Mouse (Mus musculus) forebrain, embryonic 10.5 days (tissue): ENCODE measurements around the gene Adamts2. TPM values are rescaled to one million over a fixed set of nuclear protein-coding genes. Genes with fewer than 3 reads are reported as not detected.

Experiments used
- DNase-seq: peaks from one replicate; pipeline ENCODE4 v3.0.0-alpha.2; 2017; ENCODE audit warnings: low spot score; ENCODE audit errors: extremely low spot score
- H3K27ac ChIP-seq: fragments of 300-500 bp; sonication (generic); 2 replicates; pipeline ENCODE4 v1.5.1; 2016; ENCODE audit warnings: mild to moderate bottlenecking
- H3K27me3 ChIP-seq: fragments of 300-500 bp; sonication (generic); 2 replicates; pipeline ENCODE4 v1.6.1; 2016; ENCODE audit warnings: mild to moderate bottlenecking; ENCODE audit not compliant: poor library complexity, severe bottlenecking
- H3K36me3 ChIP-seq: fragments of 300-500 bp; sonication (generic); replicated peaks from 2 replicates; pipeline ENCODE4 v1.6.1; 2016; ENCODE audit warnings: mild to moderate bottlenecking, moderate library complexity
- H3K4me1 ChIP-seq: fragments of 300-500 bp; sonication (generic); 2 replicates; pipeline ENCODE4 v1.6.1; 2016
- H3K4me3 ChIP-seq: fragments of 300-500 bp; sonication (generic); 2 replicates; pipeline ENCODE4 v1.5.1; 2016; ENCODE audit warnings: mild to moderate bottlenecking, moderate library complexity
- H3K9me3 ChIP-seq: fragments of 300-500 bp; sonication (generic); 2 replicates; pipeline ENCODE4 v1.6.1; 2016; ENCODE audit warnings: mild to moderate bottlenecking, moderate library complexity
- WGBS: fragments of 180-500 bp; shearing (Covaris S2); methylation state at CpG from one replicate; pipeline ENCODE4 v1.1.7; 2016; 5-methylcytosine and 5-hydroxymethylcytosine counted together
- polyA plus RNA-seq: library from polyadenylated mRNA; unstranded; fragments of >200 nt; fragmentation: Nextera tagmentation; extraction: Ambion mirVana; gene quantifications from 2 replicates; pipeline ENCODE4 v1.2.1, GENCODE M21; 2016

Adamts2 gene
- polyA plus RNA-seq, 1 experiment from 2014 or later, result 0.19 TPM

DNA sequence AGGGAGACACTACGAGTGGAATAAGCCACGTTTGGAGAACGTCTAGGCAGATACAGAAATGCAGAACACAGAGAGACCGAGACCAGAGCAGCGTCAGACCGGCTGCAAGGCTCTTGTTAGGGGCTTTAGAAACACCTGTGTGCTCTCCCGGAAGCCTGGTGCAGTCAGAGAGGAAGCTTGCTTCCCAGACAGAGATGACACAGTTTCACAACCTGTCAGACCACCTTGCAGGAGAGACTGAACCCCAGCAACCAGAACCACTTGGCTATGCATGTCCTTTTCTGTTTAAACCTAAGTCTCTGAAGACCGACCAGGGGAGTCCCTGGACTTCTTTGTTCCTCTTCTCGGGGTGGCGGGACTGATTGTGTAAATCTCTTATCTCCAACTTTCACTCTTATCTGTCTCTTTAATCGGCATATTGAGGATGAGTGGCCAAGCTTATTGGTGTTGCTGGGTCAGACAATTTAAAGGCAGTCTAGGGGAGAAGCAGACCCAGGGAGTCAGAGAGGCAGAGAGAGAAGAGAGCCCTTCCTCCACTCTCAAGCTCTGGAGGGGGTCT is 248.4 kb downstream of the Adamts2 start, which contains the start of gene Grm6:
Grm6 (plus strand) TSS at position 509 of the 559 bp plus-strand sequence.
- 2% methylated on average over 11 of the region's 11 CpGs for WGBS
- Histone ChIP-seq H3K27me3 (peaks cover 71% of the 10 kb centered on the region), H3K9me3 (no peaks in the 10 kb centered on the region; the same call in 1 of the 2 replicates), H3K36me3 (no peaks in the 10 kb centered on the region), H3K27ac (no peak within 1 kb of the TSS), H3K4me1 (peaks cover 29% of the 10 kb centered on the region), H3K4me3 (peak within 1 kb of the TSS; percentile 57)
- no peak for DNase-seq

DNA sequence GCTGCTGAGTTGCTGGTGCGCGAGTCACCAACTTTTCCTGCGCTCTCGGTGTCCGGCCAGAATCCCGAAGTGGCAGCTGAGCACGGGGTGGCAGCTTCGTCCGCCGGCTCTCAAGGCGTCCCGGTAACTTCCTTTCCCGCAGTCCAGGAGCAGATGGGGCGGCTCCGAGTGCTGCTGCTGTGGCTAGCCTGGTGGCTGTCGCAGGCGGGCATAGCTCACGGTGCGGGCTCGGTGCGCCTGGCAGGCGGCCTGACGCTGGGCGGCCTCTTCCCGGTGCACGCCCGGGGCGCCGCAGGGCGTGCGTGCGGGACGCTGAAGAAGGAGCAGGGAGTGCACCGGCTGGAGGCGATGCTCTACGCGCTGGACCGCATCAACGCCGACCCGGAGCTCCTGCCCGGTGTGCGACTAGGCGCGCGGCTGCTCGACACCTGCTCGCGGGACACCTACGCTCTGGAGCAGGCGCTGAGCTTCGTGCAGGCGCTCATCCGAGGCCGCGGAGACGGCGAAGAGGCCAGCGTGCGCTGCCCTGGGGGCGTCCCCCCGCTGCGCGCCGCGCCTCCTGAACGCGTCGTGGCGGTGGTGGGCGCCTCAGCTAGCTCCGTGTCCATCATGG is 249.2 kb downstream of the Adamts2 start:
- Histone ChIP-seq H3K27ac (no peak overlapping the region), H3K9me3 (no peaks in the 10 kb centered on the region; the same call in 1 of the 2 replicates), H3K36me3 (no peaks in the 10 kb centered on the region), H3K4me3 (peak overlapping the region; percentile 57), H3K4me1 (peaks cover 29% of the 10 kb centered on the region), H3K27me3 (peaks cover 71% of the 10 kb centered on the region)
- WGBS, result under 1% methylated on average over 72 of the region's 72 CpGs
- peak; percentile 20 for DNase-seq

Other genes starting within 250 kb of the Adamts2 start
- 0.23 and 0.57 TPM in 2 replicates for gene Cby3, start 247.6 kb upstream of the Adamts2 start, polyA plus RNA-seq
- 634 and 666 TPM in 2 replicates for gene Hnrnph1, start 225.1 kb upstream of the Adamts2 start, polyA plus RNA-seq
- gene Rufy1, start 171.0 kb upstream of the Adamts2 start, polyA plus RNA-seq, result 23.1 and 24.0 TPM in 2 replicates
- 31.1 and 31.5 TPM in 2 replicates for gene Zfp354c, start 225.6 kb downstream of the Adamts2 start, polyA plus RNA-seq
- gene Zfp879, start 239.5 kb downstream of the Adamts2 start, polyA plus RNA-seq, result 0.84 and 0.86 TPM in 2 replicates
- gene Grm6, start 248.6 kb downstream of the Adamts2 start, polyA plus RNA-seq, result not detected in 2 replicates